Mouse (Mus musculus) skeletal muscle tissue, adult 2 months (tissue): ENCODE measurements at regions not wholly inside any gene's neighbourhood (a gene's known extent, or its start where the extent isn't known, plus 50 kb on each side); places are given as distances from the start of the nearest gene placed in this dataset.

Experiments used
- DNase-seq: peaks from one replicate; pipeline ENCODE4 v3.0.0-alpha.2; 2012; ENCODE audit warnings: low read depth, low spot score

GRCm38 (mm10) chr1:176504731-176505130, 229.6 kb upstream of the Pld5 start:
- peak; percentile 22 for DNase-seq

GRCm38 (mm10) chr1:176499010-176499650, 224.0 kb upstream of the Pld5 start:
- no peak for DNase-seq

GRCm38 (mm10) chr1:176468560-176468959, 193.4 kb upstream of the Pld5 start:
- DNase-seq, result peak; percentile 49

- peak; percentile 3 for DNase-seq
These were observed 187.0 kb upstream of the Pld5 start for GRCm38 (mm10) chr1:176462125-176462524.

GRCm38 (mm10) chr1:176446735-176447134, 171.6 kb upstream of the Pld5 start:
- no peak for DNase-seq

GRCm38 (mm10) chr1:176443712-176444111, 168.6 kb upstream of the Pld5 start:
- no peak for DNase-seq

- DNase-seq, result no peak
These were observed 165.1 kb upstream of the Pld5 start for GRCm38 (mm10) chr1:176440254-176440653.

- DNase-seq, result peak; percentile 92
These were observed 152.7 kb upstream of the Pld5 start for GRCm38 (mm10) chr1:176427835-176428234.

- peak; percentile 85 for DNase-seq
These were observed 151.9 kb upstream of the Pld5 start for GRCm38 (mm10) chr1:176427046-176427445.

- DNase-seq, result no peak
These were observed 142.1 kb upstream of the Pld5 start for GRCm38 (mm10) chr1:176417251-176417650.

- DNase-seq, result no peak
These were observed 129.0 kb upstream of the Pld5 start for GRCm38 (mm10) chr1:176404128-176404527.

- no peak for DNase-seq
These were observed 104.5 kb upstream of the Pld5 start for GRCm38 (mm10) chr1:176379645-176380044.

GRCm38 (mm10) chr1:176366900-176367299, 91.8 kb upstream of the Pld5 start:
- no peak for DNase-seq

GRCm38 (mm10) chr1:176360957-176361356, 85.8 kb upstream of the Pld5 start:
- no peak for DNase-seq

- no peak for DNase-seq
These were observed 85.0 kb upstream of the Pld5 start for GRCm38 (mm10) chr1:176359992-176360724.

GRCm38 (mm10) chr1:176355342-176355741, 80.2 kb upstream of the Pld5 start:
- no peak for DNase-seq

- DNase-seq, result no peak
These were observed 79.8 kb upstream of the Pld5 start for GRCm38 (mm10) chr1:176354898-176355297.

- DNase-seq, result no peak
These were observed 77.6 kb upstream of the Pld5 start for GRCm38 (mm10) chr1:176352706-176353105.

GRCm38 (mm10) chr1:176349909-176350495, 74.9 kb upstream of the Pld5 start:
- no peak for DNase-seq

GRCm38 (mm10) chr1:176348129-176348528, 73.0 kb upstream of the Pld5 start:
- DNase-seq, result no peak

- DNase-seq, result no peak
These were observed 56.2 kb upstream of the Pld5 start for GRCm38 (mm10) chr1:176331344-176331743.
